ENCODE assay signal across 19 mouse cellular contexts in the genomic region with DNA sequence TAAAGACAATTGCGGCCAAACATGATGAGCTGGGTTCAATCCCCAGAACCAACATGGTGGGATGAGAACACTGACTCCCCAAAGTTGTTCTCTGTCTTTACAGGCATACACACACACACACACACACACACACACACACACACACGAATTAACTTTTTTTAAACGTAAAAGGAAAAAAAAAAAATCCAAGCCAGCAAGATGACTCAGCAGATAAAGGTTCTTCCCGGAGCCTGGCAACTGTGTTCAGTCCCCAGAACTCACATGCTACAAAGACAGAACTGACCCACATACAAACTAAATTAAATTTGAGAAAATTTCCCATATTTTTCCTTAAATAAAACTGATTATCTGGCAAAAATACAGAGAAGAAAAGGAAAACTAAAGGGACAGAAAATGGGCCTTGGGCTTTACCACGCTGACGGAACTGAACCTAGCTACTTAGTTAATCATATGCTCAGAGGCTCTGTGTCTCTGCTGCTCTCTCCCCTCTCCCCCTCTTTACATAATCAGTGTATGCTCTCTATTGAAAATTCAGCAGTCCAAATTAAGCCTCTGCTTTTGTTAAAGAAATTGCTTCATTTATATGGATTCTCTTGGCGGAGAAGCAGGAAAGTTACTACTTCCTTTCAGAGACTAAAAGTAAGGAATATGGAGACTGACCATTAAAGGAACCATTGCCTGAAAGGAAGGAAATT. TPM values are rescaled to one million over a fixed set of nuclear protein-coding genes. Genes with fewer than 3 reads are reported as not detected.
DNase-seq lines count a peak whose midpoint lies in the region; ATAC-seq and TF ChIP-seq lines count a peak whose summit lies in the region.
"Had no signal": no experiment of that assay in that cellular context is flagged by ENCODE, and none has a peak within 500 bp of the region (broad histone marks: within the 10 kb centered on the region; RNA-seq: fewer than 3 reads in every experiment).

No protein-coding gene starts in this region.

- no peaks in the 10 kb centered on the region for H3K36me3 ChIP-seq in ES-E14 (ENCODE audit: control insufficient read depth, insufficient read depth, low read length, poor library complexity, severe bottlenecking)
- H3K36me3 ChIP-seq: heart, embryonic 15.5 days; hindbrain, embryonic 12.5 days; limb, embryonic 15.5 days had no signal

- ATAC-seq in common myeloid progenitor, adult 5-6 weeks (replicated peaks; ENCODE audit: low read depth, poor library complexity, severe bottlenecking), result 0 out of 2 replicates have a peak, but pooled peaks have one; percentile 18
- ATAC-seq: CD4-positive, CD25-positive, alpha-beta regulatory T cell, adult 4 months; lung, postnatal 0 days had no signal

- no peak overlapping the region for H3K4me3 ChIP-seq in ES-E14 (ENCODE audit: insufficient read depth in 1 of 2, low read depth in 1 of 2, low read length in 2 of 2, poor library complexity in 1 of 2, severe bottlenecking in 1 of 2)
- H3K4me3 ChIP-seq: gastrocnemius, adult 2 months; heart, embryonic 15.5 days; hindbrain, embryonic 12.5 days; limb, embryonic 15.5 days had no signal

- DNase-seq in heart, adult 11 months, result peak; percentile 11
- DNase-seq in heart, postnatal 4 days, result no peak
- DNase-seq in A20 (ENCODE audit: low read depth, low spot score), result peak; percentile 18
- no peak for DNase-seq in ES-E14 (ENCODE audit: low read depth, low spot score)
- DNase-seq in c-Kit-positive CD71-positive TER-119-positive erythroid progenitor cells, embryonic 14.5 days (ENCODE audit: low spot score), result no peak
- DNase-seq in lung, postnatal 4 days, result no peak
- DNase-seq: adrenal gland, postnatal 10 days; cerebellum, adult 11 months; cerebellum, postnatal 25 days; gastrocnemius, adult 2 months; kidney, postnatal 10 days had no signal

- peak overlapping the region; percentile 3; the same call in 1 of the 2 replicates for H3K27ac ChIP-seq in ES-E14 (ENCODE audit: insufficient read depth, low read depth, low read length, poor library complexity, severe bottlenecking)
- H3K27ac ChIP-seq: gastrocnemius, adult 2 months; heart, embryonic 15.5 days; hindbrain, embryonic 12.5 days; limb, embryonic 15.5 days had no signal

- no peaks in the 10 kb centered on the region for H3K9me3 ChIP-seq in ES-E14 (ENCODE audit: control insufficient read depth, insufficient read depth, low read depth, low read length)
- H3K9me3 ChIP-seq: heart, embryonic 15.5 days; hindbrain, embryonic 12.5 days; limb, embryonic 15.5 days had no signal

- peaks cover 0 to 12% of the 10 kb centered on the region in 2 experiments; a peak in 3 of 4 replicates for H3K4me1 ChIP-seq in ES-E14 (ENCODE audit: control insufficient read depth in 2 of 2, insufficient read depth in 2 of 2, low read length in 2 of 2, poor library complexity in 1 of 2)
- H3K4me1 ChIP-seq: heart, embryonic 15.5 days; hindbrain, embryonic 12.5 days; limb, embryonic 15.5 days had no signal

- H3K9ac ChIP-seq in ES-E14 (ENCODE audit: insufficient read depth, low read depth, low read length, poor library complexity, severe bottlenecking), result peak overlapping the region; percentile 23; the same call in 1 of the 2 replicates
- H3K9ac ChIP-seq: heart, embryonic 15.5 days; hindbrain, embryonic 12.5 days; limb, embryonic 15.5 days had no signal

- in situ Hi-C loops in ES-E14 (cut with MboI; ENCODE audit: low sequenced_read_pairs in 2 of 2, unreplicated experiment in 2 of 2), result no loop called here

TF ChIP-seq in ES-E14, 5 proteins besides CTCF, POLR2A, EP300 and RAD21:
- TF ChIP-seq MAFK (IDR thresholded peaks at IDR 0.05; ENCODE audit: insufficient read depth, low read depth, low read length) (peak; percentile 75; the same call in 1 of the 2 replicates), ZC3H11A (IDR thresholded peaks at IDR 0.05; ENCODE audit: borderline replicate concordance, low read depth, low read length) (no peak)

RNA-seq across cellular contexts. Expression of gene Depdc7, which starts 10.0 kb away (rescaled TPM):
- 1 to 10 TPM; 2.7 to 2.8 TPM for total RNA-seq in heart, postnatal 4 days (2021)
- total RNA-seq in ES-E14 (2012; rRNA removed), result 9.5 and 12.1 TPM in 2 replicates
- 1.2 and 15.7 TPM in 2 replicates for total RNA-seq in common myeloid progenitor, adult 5-6 weeks (2017)

RNA-seq across cellular contexts. Expression of gene Pin1rt1, which starts 16.5 kb away (rescaled TPM):
- total RNA-seq in heart, postnatal 4 days (2021), result not detected
- not detected in 2 replicates for total RNA-seq in ES-E14 (2012; rRNA removed)
- total RNA-seq in common myeloid progenitor, adult 5-6 weeks (2017), result not detected in 2 replicates
- total RNA-seq: adrenal gland, postnatal 10 days; gastrocnemius, adult 2 months; heart, adult 18-20 months; left cerebral cortex, postnatal 14 days had no signal

RNA-seq across cellular contexts. Expression of gene Tcp11l1, which starts 20.7 kb away (rescaled TPM):
- 10 to 100 TPM in 1 of 2 experiments, 1 to 10 TPM in 1; 7.3 to 10.3 TPM for total RNA-seq in heart, postnatal 4 days (2021)
- total RNA-seq in ES-E14 (2012; rRNA removed), result 8.3 and 11.9 TPM in 2 replicates
- total RNA-seq in common myeloid progenitor, adult 5-6 weeks (2017), result 5.3 and 11.2 TPM in 2 replicates

Comparison
In these comparisons a context has a peak if more than half of its experiments do, and no peak if none do; other contexts are left out.
1. DNase-seq: peak in heart, adult 11 months (single experiment) and A20 (single experiment); none in heart, postnatal 4 days (single experiment), ES-E14 (single experiment), c-Kit-positive CD71-positive TER-119-positive erythroid progenitor cells, embryonic 14.5 days (single experiment) and lung, postnatal 4 days (0 of 2).